Mouse (Mus musculus): ENCODE results near the gene Pmfbp1. TPM values are rescaled to one million over a fixed set of nuclear protein-coding genes. Genes with fewer than 3 reads are reported as not detected.

The Pmfbp1 gene
- polyA plus RNA-seq, 1 experiment from 2014 or later, result 0.10 TPM

GRCm38 (mm10) chr8:109484741-109485140, 9.1 kb upstream of the Pmfbp1 start:
- no peaks in the 10 kb centered on the region for H3K4me1 ChIP-seq (ENCODE audit: control insufficient read depth, insufficient read depth, low read length)
- H3K4me2 ChIP-seq, result no peak overlapping the region
- WGBS (ENCODE audit: insufficient replicate concordance), result 79% methylated on average over 11 of the region's 11 CpGs
- H3K9ac ChIP-seq (ENCODE audit: low read depth, low read length), result no peak overlapping the region
- ATAC-seq (replicated peaks; ENCODE audit: insufficient number of reproducible peaks, low FRiP score, low TSS enrichment), result no peak
- no peak overlapping the region for H3K4me3 ChIP-seq (ENCODE audit: low read depth, low read length)
- no peaks in the 10 kb centered on the region for H3K36me3 ChIP-seq (ENCODE audit: control insufficient read depth, insufficient read depth, low read length)
- no peaks in the 10 kb centered on the region for H3K27me3 ChIP-seq (ENCODE audit: control insufficient read depth, insufficient read depth, low read length)
- H3K9me3 ChIP-seq (replicated peaks; ENCODE audit: control insufficient read depth, low read length), result no peaks in the 10 kb centered on the region
- H3K27ac ChIP-seq (ENCODE audit: low read depth, low read length), result no peak overlapping the region

- Histone ChIP-seq H3K4me1 (ENCODE audit: control insufficient read depth, insufficient read depth, low read length) (no peaks in the 10 kb centered on the region), H3K27ac (ENCODE audit: low read depth, low read length) (no peak overlapping the region), H3K27me3 (ENCODE audit: control insufficient read depth, insufficient read depth, low read length) (no peaks in the 10 kb centered on the region), H3K4me2 (no peak overlapping the region), H3K9me3 (replicated peaks; ENCODE audit: control insufficient read depth, low read length) (no peaks in the 10 kb centered on the region), H3K9ac (ENCODE audit: low read depth, low read length) (no peak overlapping the region), H3K4me3 (ENCODE audit: low read depth, low read length) (no peak overlapping the region), H3K36me3 (ENCODE audit: control insufficient read depth, insufficient read depth, low read length) (no peaks in the 10 kb centered on the region)
- ATAC-seq (replicated peaks; ENCODE audit: insufficient number of reproducible peaks, low FRiP score, low TSS enrichment), result no peak
- 37% methylated on average over 6 of the region's 6 CpGs for WGBS (ENCODE audit: insufficient replicate concordance)
These were observed 8.3 kb upstream of the Pmfbp1 start for GRCm38 (mm10) chr8:109485530-109485929.

GRCm38 (mm10) chr8:109492785-109493184, 1.0 kb upstream of the Pmfbp1 start:
- no peaks in the 10 kb centered on the region for H3K36me3 ChIP-seq (ENCODE audit: control insufficient read depth, insufficient read depth, low read length)
- no peak overlapping the region for H3K27ac ChIP-seq (ENCODE audit: low read depth, low read length)
- WGBS (ENCODE audit: insufficient replicate concordance), result 75% methylated on average over 6 of the region's 6 CpGs
- H3K9ac ChIP-seq (ENCODE audit: low read depth, low read length), result no peak overlapping the region
- no peaks in the 10 kb centered on the region for H3K27me3 ChIP-seq (ENCODE audit: control insufficient read depth, insufficient read depth, low read length)
- H3K4me3 ChIP-seq (ENCODE audit: low read depth, low read length), result no peak overlapping the region
- no peaks in the 10 kb centered on the region for H3K4me1 ChIP-seq (ENCODE audit: control insufficient read depth, insufficient read depth, low read length)
- no peak overlapping the region for H3K4me2 ChIP-seq
- ATAC-seq (replicated peaks; ENCODE audit: insufficient number of reproducible peaks, low FRiP score, low TSS enrichment), result no peak
- H3K9me3 ChIP-seq (replicated peaks; ENCODE audit: control insufficient read depth, low read length), result no peaks in the 10 kb centered on the region

GRCm38 (mm10) chr8:109494601-109495000, 774 bp downstream of the Pmfbp1 start:
- Histone ChIP-seq H3K27me3 (ENCODE audit: control insufficient read depth, insufficient read depth, low read length) (no peaks in the 10 kb centered on the region), H3K4me2 (no peak overlapping the region), H3K4me1 (ENCODE audit: control insufficient read depth, insufficient read depth, low read length) (no peaks in the 10 kb centered on the region), H3K27ac (ENCODE audit: low read depth, low read length) (no peak overlapping the region), H3K4me3 (ENCODE audit: low read depth, low read length) (no peak overlapping the region), H3K9ac (ENCODE audit: low read depth, low read length) (no peak overlapping the region), H3K36me3 (ENCODE audit: control insufficient read depth, insufficient read depth, low read length) (no peaks in the 10 kb centered on the region), H3K9me3 (replicated peaks; ENCODE audit: control insufficient read depth, low read length) (no peaks in the 10 kb centered on the region)
- 60% methylated on average over 2 of the region's 2 CpGs for WGBS (ENCODE audit: insufficient replicate concordance)
- no peak for ATAC-seq (replicated peaks; ENCODE audit: insufficient number of reproducible peaks, low FRiP score, low TSS enrichment)

- H3K27ac ChIP-seq (ENCODE audit: low read depth, low read length), result no peak overlapping the region
- H3K4me3 ChIP-seq (ENCODE audit: low read depth, low read length), result no peak overlapping the region
- WGBS (ENCODE audit: insufficient replicate concordance), result 68% methylated on average over 5 of the region's 5 CpGs
- no peaks in the 10 kb centered on the region for H3K36me3 ChIP-seq (ENCODE audit: control insufficient read depth, insufficient read depth, low read length)
- no peaks in the 10 kb centered on the region for H3K9me3 ChIP-seq (replicated peaks; ENCODE audit: control insufficient read depth, low read length)
- no peak overlapping the region for H3K9ac ChIP-seq (ENCODE audit: low read depth, low read length)
- no peak overlapping the region for H3K4me2 ChIP-seq
- ATAC-seq (replicated peaks; ENCODE audit: insufficient number of reproducible peaks, low FRiP score, low TSS enrichment), result no peak
- no peaks in the 10 kb centered on the region for H3K4me1 ChIP-seq (ENCODE audit: control insufficient read depth, insufficient read depth, low read length)
- no peaks in the 10 kb centered on the region for H3K27me3 ChIP-seq (ENCODE audit: control insufficient read depth, insufficient read depth, low read length)
These were observed 3.6 kb downstream of the Pmfbp1 start for GRCm38 (mm10) chr8:109497431-109497830.

- 71% methylated on average over 16 of the region's 16 CpGs for WGBS (ENCODE audit: insufficient replicate concordance)
- Histone ChIP-seq H3K9ac (ENCODE audit: low read depth, low read length) (no peak overlapping the region), H3K4me3 (ENCODE audit: low read depth, low read length) (no peak overlapping the region)
These were observed 5.3 kb downstream of the Pmfbp1 start for GRCm38 (mm10) chr8:109499009-109499717.

GRCm38 (mm10) chr8:109503566-109503965, 9.7 kb downstream of the Pmfbp1 start:
- Histone ChIP-seq H3K4me3 (ENCODE audit: low read depth, low read length) (no peak overlapping the region), H3K9me3 (replicated peaks; ENCODE audit: control insufficient read depth, low read length) (no peaks in the 10 kb centered on the region), H3K36me3 (ENCODE audit: control insufficient read depth, insufficient read depth, low read length) (no peaks in the 10 kb centered on the region), H3K9ac (ENCODE audit: low read depth, low read length) (no peak overlapping the region), H3K4me1 (ENCODE audit: control insufficient read depth, insufficient read depth, low read length) (no peaks in the 10 kb centered on the region), H3K27me3 (ENCODE audit: control insufficient read depth, insufficient read depth, low read length) (no peaks in the 10 kb centered on the region), H3K4me2 (no peak overlapping the region), H3K27ac (ENCODE audit: low read depth, low read length) (no peak overlapping the region)
- ATAC-seq (replicated peaks; ENCODE audit: insufficient number of reproducible peaks, low FRiP score, low TSS enrichment), result no peak
- 61% methylated on average over 1 of the region's 1 CpGs for WGBS (ENCODE audit: insufficient replicate concordance)

More at GRCm38 (mm10) chr8:109499009-109499717, 5.3 kb downstream of the Pmfbp1 start:
- no peaks in the 10 kb centered on the region for H3K4me1 ChIP-seq (ENCODE audit: control insufficient read depth, insufficient read depth, low read length)
- no peak for ATAC-seq (replicated peaks; ENCODE audit: insufficient number of reproducible peaks, low FRiP score, low TSS enrichment)
- no peak overlapping the region for H3K4me2 ChIP-seq
- no peaks in the 10 kb centered on the region for H3K27me3 ChIP-seq (ENCODE audit: control insufficient read depth, insufficient read depth, low read length)
- no peaks in the 10 kb centered on the region for H3K9me3 ChIP-seq (replicated peaks; ENCODE audit: control insufficient read depth, low read length)
- H3K27ac ChIP-seq (ENCODE audit: low read depth, low read length), result no peak overlapping the region
- no peaks in the 10 kb centered on the region for H3K36me3 ChIP-seq (ENCODE audit: control insufficient read depth, insufficient read depth, low read length)

GRCm38 (mm10) chr8:109505560-109505959, 11.7 kb downstream of the Pmfbp1 start:
- Histone ChIP-seq H3K36me3 (ENCODE audit: control insufficient read depth, insufficient read depth, low read length) (no peaks in the 10 kb centered on the region), H3K4me3 (ENCODE audit: low read depth, low read length) (no peak overlapping the region), H3K4me2 (no peak overlapping the region), H3K9ac (ENCODE audit: low read depth, low read length) (no peak overlapping the region), H3K27me3 (ENCODE audit: control insufficient read depth, insufficient read depth, low read length) (no peaks in the 10 kb centered on the region), H3K4me1 (ENCODE audit: control insufficient read depth, insufficient read depth, low read length) (no peaks in the 10 kb centered on the region), H3K9me3 (replicated peaks; ENCODE audit: control insufficient read depth, low read length) (no peaks in the 10 kb centered on the region), H3K27ac (ENCODE audit: low read depth, low read length) (no peak overlapping the region)
- ATAC-seq (replicated peaks; ENCODE audit: insufficient number of reproducible peaks, low FRiP score, low TSS enrichment), result no peak
- 86% methylated on average over 5 of the region's 5 CpGs for WGBS (ENCODE audit: insufficient replicate concordance)

GRCm38 (mm10) chr8:109524008-109524407, 30.2 kb downstream of the Pmfbp1 start:
- WGBS (ENCODE audit: insufficient replicate concordance), result 68% methylated on average over 2 of the region's 2 CpGs
- 0 out of 2 replicates have a peak, but pooled peaks cover 3% of the 10 kb centered on the region for H3K27me3 ChIP-seq (ENCODE audit: control insufficient read depth, insufficient read depth, low read length)
- no peak overlapping the region for H3K4me2 ChIP-seq
- H3K4me1 ChIP-seq (ENCODE audit: control insufficient read depth, insufficient read depth, low read length), result no peaks in the 10 kb centered on the region
- H3K36me3 ChIP-seq (ENCODE audit: control insufficient read depth, insufficient read depth, low read length), result no peaks in the 10 kb centered on the region
- no peaks in the 10 kb centered on the region for H3K9me3 ChIP-seq (replicated peaks; ENCODE audit: control insufficient read depth, low read length)
- no peak overlapping the region for H3K27ac ChIP-seq (ENCODE audit: low read depth, low read length)
- no peak for ATAC-seq (replicated peaks; ENCODE audit: insufficient number of reproducible peaks, low FRiP score, low TSS enrichment)
- no peak overlapping the region for H3K9ac ChIP-seq (ENCODE audit: low read depth, low read length)
- no peak overlapping the region for H3K4me3 ChIP-seq (ENCODE audit: low read depth, low read length)

All from heart, embryonic 11.5 days (tissue).